Mouse (Mus musculus): ENCODE measurements around the gene Gimap1.

Gimap1 gene

GRCm38 (mm10) chr6:48738961-48739779 is at the start of gene Gimap1:
TSS of gene Gimap1 (plus strand) at chr6:48739054.
- DNase-seq (ENCODE audit: low read depth, low spot score) = no peak

DNA sequence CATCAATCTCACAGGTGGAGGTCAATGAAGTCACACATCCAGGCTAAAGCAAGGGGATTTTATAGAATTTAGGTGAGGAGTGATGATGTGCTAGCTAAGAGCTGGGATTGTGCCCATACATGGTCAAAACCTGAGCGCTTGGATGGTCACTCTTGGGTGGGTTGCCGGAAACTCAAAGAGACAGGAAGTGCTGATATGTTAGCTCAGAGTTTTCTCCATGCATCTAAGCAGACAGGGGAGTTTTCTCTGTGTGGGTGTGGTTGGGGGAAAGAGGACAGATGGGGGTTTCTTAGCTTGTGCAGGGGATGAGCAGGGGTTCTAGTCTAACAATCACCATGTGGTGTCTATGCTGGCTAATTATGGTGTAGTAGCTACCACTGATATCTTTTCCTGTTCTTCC is 49.5 kb upstream of the Gimap1 start:
- DNase-seq (ENCODE audit: low read depth, low spot score) = no peak

- no peak for DNase-seq (ENCODE audit: low read depth, low spot score)
Observed at GRCm38 (mm10) chr6:48692962-48693361, 45.9 kb upstream of the Gimap1 start.

DNA sequence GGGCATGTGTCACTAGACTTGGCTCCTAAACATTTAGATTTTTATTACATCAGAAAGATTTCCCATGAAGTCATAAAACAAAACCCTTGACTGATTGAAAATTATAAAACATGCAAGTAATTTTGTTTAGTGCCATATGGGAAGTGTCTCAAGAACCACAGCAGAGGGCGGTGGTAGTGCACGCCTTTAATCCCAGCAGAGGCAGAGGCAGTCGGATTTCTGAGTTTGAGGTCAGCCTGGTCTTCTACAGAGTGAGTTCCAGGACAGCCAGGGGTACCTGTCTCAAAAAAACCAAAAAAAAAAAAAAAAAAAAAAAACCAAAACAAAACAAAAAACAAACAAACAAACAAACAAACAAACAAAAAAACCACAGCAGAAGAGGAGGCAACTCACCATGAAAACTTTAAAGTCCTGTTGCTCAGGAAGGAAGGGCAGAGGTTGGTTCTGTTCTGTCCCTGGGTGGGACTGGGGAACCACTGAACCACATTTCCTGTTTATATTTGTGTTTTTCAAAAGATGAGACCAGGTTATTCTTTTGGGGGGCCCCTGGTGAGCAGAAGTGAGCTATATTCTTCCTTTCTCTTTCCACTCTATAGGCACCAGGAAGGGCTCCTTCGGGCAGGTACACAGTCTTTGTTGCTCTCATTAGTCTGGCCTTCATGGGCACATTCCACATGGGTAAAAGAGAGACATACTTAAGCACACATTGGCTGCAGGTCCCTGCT is 41.9 kb upstream of the Gimap1 start:
- DNase-seq (ENCODE audit: low read depth, low spot score) = no peak

- DNase-seq (ENCODE audit: low read depth, low spot score) = no peak
Observed at GRCm38 (mm10) chr6:48697555-48697930, 41.3 kb upstream of the Gimap1 start.

GRCm38 (mm10) chr6:48698066-48698856 is 40.6 kb upstream of the Gimap1 start:
- DNase-seq (ENCODE audit: low read depth, low spot score) = no peak

DNA sequence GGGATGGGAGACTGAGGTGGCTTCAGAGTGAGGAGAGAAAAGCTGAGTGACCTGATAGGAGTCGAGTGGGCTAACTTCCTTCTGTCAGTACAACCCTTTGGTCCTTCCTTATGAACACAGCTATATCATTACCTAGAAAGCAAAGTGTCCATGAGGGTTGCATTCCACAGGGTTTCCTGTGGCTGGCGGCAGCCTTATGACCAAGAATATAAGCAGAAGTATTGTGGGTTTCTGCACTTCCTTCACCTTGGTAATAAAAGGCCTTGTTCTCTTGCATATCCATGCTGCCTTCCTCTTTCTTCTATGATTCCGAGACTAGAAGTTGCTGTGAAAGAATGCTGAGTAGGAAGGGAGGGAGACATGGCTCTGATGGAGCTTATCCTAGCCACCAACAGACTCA is 40.0 kb upstream of the Gimap1 start:
- no peak for DNase-seq (ENCODE audit: low read depth, low spot score)

- DNase-seq (ENCODE audit: low read depth, low spot score) = no peak
Observed at GRCm38 (mm10) chr6:48700251-48701075, 38.4 kb upstream of the Gimap1 start.

- no peak for DNase-seq (ENCODE audit: low read depth, low spot score)
Observed at GRCm38 (mm10) chr6:48702146-48702545, 36.7 kb upstream of the Gimap1 start.

DNA sequence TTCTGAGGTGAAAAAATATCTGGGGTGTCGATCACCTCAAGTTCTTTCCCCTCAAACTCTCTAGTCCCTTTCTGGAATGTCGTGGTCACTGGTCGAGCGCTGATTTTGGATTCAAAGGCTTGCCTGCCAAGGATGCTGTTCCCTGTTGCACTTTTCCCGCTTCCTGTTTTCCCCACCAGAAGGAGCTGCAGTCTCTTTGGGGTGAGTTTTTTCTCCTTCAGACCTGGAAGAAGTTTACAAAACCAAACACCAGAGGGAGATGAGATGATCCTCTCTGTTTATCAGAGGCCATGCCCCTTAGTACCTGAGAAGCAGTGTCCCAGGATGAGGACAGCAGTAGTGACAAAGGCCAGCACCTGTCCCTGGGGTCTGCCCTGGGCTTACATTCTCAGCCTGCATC is 36.3 kb upstream of the Gimap1 start:
- no peak for DNase-seq (ENCODE audit: low read depth, low spot score)

GRCm38 (mm10) chr6:48704146-48704545 is 34.7 kb upstream of the Gimap1 start:
- DNase-seq (ENCODE audit: low read depth, low spot score) = no peak

DNA sequence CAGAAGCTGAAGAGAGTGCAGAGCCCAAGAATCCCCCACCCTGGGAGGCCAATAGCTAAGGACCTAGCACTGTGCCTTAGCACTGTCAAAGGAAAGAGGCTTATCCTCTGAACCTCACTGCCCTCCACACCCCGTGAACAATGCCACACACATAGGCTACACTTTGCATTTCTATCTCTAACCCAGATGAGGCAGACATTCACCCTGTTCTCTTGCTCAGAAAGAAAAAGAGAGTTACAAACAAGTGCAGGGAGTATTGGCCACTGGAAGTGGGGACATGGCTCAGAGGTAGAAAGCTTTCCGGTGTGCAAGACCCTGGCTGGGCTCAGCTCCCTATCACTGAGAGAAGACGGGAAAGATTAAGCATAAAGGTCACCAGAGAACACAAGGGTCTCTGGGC is 32.7 kb upstream of the Gimap1 start:
- DNase-seq (ENCODE audit: low read depth, low spot score) = no peak

DNA sequence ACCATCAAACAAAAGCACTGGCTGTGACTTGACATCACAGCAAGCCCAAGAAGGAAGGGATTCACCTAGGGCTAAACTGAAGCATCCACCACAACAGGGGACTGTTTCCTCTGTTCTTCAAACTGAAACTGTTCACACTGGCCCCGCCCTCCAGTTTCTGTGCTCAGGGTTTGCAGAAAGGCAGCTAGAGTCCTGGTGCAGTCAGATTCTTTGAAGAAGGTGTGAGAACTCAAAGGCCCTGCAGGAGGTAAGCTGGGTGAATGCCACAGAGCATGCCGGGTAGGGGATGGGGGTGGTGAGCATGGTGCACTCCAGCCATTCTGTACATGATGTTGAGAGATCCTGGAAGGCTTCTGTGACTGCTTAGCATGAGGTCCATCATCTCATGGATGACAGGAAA is 20.4 kb upstream of the Gimap1 start, which contains the start of the genes Gm28053 and Gimap7:
Gene Gm28053, plus strand, starts transcription at position 153 of the 400 bp plus-strand sequence.
Gene Gimap7, plus strand, starts transcription at position 167 of the 400 bp plus-strand sequence.
- no peak for DNase-seq (ENCODE audit: low read depth, low spot score)

DNA sequence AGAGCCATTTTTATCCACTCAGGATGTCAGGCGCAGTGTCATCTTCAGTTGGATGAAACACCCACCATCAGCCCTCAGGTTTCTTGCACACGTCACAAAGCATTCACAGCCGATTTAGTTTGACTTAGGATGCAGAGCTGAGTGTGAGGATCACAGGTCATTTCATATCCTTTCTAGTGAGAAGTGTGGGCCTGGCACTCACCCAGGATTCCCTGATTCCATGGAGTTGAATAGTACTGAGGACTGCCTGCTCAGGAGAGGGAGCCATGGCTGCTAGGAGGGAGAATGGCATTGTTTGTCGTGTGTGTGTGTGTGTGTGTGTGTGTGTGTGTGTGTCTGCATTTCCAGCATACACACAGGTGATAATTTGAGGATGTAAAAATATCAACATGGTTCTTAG is 18.5 kb upstream of the Gimap1 start:
- no peak for DNase-seq (ENCODE audit: low read depth, low spot score)

DNA sequence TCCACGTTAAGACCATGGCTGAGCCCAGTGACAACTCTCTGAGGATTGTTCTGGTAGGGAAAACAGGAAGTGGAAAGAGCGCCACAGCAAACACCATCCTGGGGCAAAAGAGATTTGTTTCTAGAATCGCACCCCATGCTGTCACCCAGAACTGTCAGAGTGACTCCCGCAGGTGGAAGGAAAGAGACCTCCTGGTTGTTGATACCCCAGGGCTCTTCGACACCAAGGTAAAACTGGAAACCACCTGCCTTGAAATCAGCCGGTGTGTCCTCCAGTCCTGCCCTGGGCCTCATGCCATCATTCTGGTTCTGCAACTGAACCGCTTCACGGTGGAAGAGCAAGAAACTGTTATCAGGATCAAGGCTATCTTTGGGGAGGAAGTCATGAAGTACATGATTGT is 15.4 kb upstream of the Gimap1 start:
- DNase-seq (ENCODE audit: low read depth, low spot score) = no peak

GRCm38 (mm10) chr6:48725476-48725875 is 13.4 kb upstream of the Gimap1 start:
- no peak for DNase-seq (ENCODE audit: low read depth, low spot score)

DNA sequence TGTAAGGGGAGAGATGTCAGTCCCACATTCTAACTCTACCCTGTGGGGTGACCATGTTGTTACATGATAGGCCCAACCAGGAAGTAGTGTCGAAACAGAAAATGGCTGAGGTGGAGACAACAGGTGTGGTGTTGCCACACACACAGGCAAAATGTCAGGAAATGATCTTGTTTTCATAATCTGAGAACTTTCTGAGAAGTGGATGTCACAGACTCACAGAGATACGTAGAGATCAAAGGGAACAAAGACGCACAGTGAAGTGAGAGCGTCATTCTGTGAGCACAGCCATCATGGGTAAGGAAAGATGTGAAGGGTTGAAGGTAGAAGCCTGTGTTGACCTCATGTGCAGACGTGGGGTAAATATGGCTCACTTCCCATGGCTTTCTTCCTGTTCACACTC is 11.1 kb upstream of the Gimap1 start:
- no peak for DNase-seq (ENCODE audit: low read depth, low spot score)

DNA sequence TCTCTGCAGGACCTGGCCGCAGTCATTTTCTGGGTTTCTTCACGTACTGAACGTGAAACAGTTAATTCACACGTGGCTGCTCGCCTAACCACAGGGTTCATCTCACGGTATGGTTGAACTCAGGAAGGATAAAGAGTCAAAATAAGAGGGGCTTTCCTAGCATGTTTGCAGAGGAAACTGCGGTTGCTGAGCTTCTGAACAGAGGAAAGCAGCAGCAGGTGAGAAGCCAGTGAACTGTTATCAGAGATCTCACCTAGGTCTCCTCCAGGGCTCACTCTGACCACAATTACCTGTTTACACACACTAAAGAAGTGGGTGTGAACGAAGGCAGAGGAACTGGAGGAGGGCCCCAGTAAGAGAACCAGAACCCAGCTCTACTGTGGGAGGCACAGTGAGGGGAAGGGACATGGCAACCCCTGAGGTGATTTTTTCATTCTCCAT is 6.0 kb upstream of the Gimap1 start:
- DNase-seq (ENCODE audit: low read depth, low spot score) = no peak

DNA sequence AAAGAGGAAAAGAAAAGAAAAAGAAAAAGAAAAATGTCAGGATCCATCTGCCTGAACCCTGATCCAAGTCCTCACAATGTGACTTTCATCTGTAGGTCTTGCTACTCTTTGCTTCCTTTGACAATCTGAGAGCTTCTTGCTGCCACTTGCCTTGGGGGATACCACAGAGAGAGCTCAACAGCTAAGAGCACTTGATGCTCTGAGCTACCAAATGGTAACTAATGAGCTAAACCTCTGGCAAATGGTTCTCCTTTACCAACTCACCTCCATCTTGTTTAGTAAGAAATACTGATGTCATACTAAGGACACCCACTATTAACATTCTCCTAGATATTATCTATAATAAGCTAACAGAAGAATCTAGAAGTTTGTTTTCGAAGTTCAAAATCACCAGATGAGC is 5.2 kb upstream of the Gimap1 start:
- DNase-seq (ENCODE audit: low read depth, low spot score) = no peak

- DNase-seq (ENCODE audit: low read depth, low spot score) = no peak
Observed at GRCm38 (mm10) chr6:48737053-48737452, 1.8 kb upstream of the Gimap1 start.

DNA sequence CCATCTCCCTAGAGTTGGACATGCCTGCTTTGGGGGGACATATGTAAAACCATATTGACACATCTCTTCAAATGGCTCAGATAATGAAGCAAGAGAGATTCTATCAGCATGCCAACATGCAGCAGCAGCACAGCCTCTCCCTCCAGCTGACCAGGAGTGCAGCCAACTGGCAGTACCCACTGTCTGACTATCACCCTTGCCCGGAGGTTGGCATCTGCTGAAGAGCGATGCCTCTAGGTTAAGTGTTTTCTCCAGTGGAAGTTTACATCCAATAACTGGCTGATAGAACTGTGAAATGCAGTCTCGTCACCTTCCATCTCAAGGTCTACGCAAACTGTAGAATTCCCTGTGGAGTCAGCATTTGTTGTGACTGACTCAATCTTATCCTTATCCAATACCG is 1.2 kb upstream of the Gimap1 start:
- DNase-seq (ENCODE audit: low read depth, low spot score) = no peak

DNA sequence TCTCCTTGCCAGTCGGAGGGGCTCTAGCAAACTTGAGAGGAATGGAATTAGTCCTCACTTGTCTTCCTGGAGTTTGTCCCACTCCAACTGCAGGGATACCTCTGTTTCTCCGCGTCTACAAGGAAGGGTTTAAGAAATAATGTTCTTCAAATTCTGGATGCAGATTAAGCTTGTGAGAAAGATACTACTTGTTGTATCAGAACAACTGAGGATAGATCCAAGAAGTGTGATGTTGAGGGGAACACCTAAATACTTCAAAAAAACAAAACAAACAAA is 864 bp downstream of the Gimap1 start:
- no peak for DNase-seq (ENCODE audit: low read depth, low spot score)
